Mouse (Mus musculus): Measurements from ENCODE around the gene Dync1li2.

Gene Dync1li2

GRCm38 (mm10) chr8:104383296-104383695 lies 59.6 kb downstream of the Dync1li2 start:
- no peak for DNase-seq (ENCODE audit: low read depth, low spot score)

- DNase-seq (ENCODE audit: low read depth, low spot score): no peak
Observed at GRCm38 (mm10) chr8:104380961-104381411, 61.9 kb downstream of the Dync1li2 start.

DNA sequence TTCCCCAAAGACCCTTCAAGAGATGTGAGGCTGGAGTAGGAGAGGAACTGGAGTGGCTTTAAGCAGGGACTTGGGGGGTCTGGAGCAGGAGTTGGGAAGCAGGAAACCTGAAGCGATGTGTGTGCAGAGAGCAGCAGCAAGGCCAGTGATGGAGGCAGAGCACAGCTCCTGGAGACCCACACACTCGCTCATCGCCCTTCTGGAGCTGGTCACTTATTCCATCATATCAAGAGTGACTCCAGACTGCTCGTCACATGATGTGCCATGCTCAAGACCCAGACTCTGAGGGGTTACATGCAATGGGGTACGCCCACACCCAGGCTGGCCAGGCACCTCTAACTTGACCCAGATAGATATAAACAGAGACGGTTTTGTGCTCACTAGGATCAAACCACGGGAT lies 62.6 kb downstream of the Dync1li2 start:
- no peak for DNase-seq (ENCODE audit: low read depth, low spot score)

DNA sequence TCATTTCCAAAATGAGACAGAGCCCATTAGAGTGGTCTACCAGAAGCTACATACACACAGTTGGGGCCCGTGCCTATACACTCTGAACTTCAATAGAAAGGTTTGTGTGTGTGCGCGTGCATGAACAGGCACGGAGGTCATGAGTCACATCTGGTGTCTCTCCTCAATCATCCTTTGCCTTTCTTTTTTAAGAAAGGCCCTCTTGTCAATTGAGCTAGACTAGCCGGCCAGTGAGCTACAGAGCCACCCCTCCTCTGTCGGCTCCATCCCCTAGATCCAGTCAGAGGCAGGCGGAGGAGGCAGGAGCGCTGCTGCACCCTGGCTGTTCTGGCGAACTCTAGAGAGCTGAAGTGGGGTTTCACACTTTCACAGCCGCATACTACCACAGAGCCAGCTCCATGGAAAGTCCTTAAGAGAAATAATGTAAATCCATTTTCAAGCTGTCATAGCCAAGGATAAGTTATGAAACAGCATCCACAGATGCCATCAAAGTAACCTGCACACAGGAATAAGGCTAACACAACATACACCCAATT lies 63.5 kb downstream of the Dync1li2 start:
- DNase-seq (ENCODE audit: low read depth, low spot score): no peak

GRCm38 (mm10) chr8:104376669-104377068 lies 66.2 kb downstream of the Dync1li2 start:
- DNase-seq (ENCODE audit: low read depth, low spot score): no peak

DNA sequence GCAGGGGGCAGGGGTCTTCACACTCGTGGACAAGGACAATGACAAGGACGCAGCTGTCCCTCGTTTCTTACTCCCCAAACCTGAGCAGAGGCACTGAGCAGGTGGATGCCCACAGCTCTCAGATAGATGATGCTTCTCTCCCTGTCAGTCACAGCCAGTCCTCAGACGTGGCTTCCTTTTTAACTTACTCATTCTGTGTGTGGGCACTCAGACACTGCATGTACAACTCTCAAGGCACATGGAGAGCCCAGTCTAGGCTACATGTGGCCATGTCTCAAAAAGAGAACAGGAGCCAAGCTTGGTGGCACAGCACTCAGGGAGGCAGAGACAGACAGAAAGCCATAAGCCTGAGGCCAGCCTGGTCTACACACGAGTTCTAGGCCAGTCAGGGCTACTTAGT lies 66.9 kb downstream of the Dync1li2 start:
- DNase-seq (ENCODE audit: low read depth, low spot score): no peak

DNA sequence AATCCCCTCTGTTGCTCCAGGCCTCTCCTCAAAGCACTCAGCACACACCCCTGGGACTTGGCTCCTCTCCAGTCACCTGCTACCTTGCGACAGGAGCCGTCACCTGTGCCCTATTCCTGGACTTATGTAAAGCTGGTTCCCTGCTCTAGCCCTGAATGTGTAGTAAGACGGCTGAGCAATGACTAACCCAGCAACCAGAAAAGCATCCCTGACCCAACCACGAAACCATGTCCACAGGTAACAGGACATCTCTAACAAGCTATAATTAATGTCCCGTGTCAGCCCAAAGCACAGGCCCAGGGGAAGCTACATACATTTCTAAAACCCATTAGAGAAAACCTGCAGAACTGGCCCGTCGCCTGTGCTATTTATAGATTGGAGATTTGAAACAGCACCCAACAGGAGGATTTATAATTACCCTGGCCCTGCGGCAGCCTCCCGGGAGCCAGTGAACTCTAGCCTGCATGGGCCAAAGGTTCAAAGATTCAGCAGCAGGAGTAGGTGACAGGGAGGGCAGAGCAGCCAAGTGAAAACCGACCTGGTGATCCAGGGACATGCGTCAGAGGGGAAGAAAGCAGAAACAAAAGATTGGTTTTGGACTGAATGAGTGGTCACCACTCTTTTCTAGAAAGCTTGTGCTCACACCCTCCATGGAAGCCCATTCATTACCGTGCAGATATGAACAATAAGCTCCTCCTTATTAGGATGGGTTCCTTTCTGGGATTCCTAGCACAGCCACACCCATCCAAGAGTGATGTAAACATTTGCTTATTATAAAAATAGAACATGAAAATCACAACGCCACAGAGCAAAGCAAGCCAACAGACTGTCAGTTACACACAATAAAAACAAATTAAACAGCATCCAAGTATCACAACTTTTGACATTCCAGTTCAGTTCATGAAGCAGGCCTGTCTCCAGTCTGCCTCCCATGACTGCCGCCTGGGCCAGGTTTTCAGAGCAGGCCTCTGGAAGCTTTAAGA lies 67.7 kb downstream of the Dync1li2 start:
- DNase-seq (ENCODE audit: low read depth, low spot score): no peak

DNA sequence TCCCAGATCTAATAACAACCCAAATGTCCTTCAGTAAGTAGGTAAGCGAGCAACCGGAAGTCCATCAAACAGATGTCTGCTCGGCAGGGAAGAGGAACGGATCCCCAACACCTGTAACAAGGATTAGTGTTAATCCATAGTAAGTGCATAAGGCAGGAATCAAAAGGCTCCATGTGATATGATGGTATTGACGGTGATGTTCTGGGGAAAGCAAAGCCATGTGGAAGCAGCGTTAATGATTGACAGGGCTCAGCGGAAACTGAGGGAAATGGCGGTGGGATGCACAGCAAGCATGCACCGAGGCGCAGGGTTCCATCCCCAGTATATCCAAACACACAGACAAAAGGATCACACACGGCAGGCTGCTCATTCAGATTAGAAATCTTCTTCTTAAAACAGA lies 68.6 kb downstream of the Dync1li2 start:
- no peak for DNase-seq (ENCODE audit: low read depth, low spot score)

- no peak for DNase-seq (ENCODE audit: low read depth, low spot score)
Observed at GRCm38 (mm10) chr8:104373779-104374178, 69.1 kb downstream of the Dync1li2 start.

- no peak for DNase-seq (ENCODE audit: low read depth, low spot score)
Observed at GRCm38 (mm10) chr8:104371121-104371520, 71.7 kb downstream of the Dync1li2 start.

DNA sequence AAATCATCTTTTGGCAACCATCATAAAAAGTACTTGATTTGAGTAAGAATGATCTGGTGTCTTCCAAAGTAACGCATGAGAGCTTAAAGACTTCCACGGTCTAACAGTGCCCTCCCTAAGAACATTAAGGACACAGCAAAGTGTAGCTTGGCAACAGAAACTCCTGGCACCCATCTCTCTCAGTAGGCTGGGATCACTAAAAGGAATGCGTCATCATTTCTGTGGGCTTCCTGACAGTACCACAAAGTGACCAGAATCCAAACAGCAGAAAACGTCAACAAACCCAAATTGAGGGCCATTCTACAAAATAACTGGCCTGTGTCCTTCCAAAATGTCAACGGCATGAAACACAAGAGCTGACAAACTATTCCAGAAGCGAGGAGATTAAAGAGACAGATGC lies 72.8 kb downstream of the Dync1li2 start:
- no peak for DNase-seq (ENCODE audit: low read depth, low spot score)

DNA sequence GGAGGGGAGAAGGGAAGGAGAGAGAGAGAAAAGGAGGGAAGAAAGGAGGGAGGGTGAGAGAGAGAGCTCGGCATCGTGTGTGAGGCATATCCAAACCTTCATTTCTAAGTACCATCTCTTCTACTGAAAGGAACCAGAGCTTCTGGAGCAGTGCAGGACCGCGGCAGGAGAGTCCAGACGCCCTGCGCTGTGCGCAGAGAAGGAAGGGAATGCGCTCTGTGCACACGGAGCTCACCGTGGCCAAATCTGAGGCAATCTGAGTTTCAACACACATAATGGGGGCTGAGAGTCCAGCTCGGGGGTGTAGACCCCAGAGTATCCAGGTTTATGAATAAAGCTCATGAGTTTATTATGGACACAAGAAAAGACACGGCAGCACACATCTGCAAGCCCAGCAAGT lies 73.3 kb downstream of the Dync1li2 start:
- DNase-seq (ENCODE audit: low read depth, low spot score): no peak

All from c-Kit-negative CD71-positive TER-119-positive erythroid progenitor cells, embryonic 14.5 days (primary cell).